Mouse (Mus musculus) erythroid progenitor cell, adult 5-6 weeks (primary cell): ENCODE data around the gene Pde8b. TPM values are rescaled to one million over a fixed set of nuclear protein-coding genes. Genes with fewer than 3 reads are reported as not detected.

ENCODE experiments used
- total RNA-seq, 2 experiments: library from RNA; stranded (forward) in 1 of 2; stranded (reverse) in 1 of 2; fragments of 150-400 nt in 1 of 2; fragments of 186-747, 209-891 nt in 1 of 2; gene quantifications; 2 replicates each; pipeline versions ENCODE4 v1.2.3 to v1.2.4; 2015 to 2017; ENCODE audit warnings: low replicate concordance in 2 of 2

Gene Pde8b
- total RNA-seq, 2 experiments from 2014 or later, result not detected

Other genes starting within 250 kb of the Pde8b start
- gene Zbed3, start 73.3 kb upstream of the Pde8b start, total RNA-seq (2015; ENCODE audit: low replicate concordance), result 4.0 and 14.3 TPM in 2 replicates
- not detected in 2 replicates for gene Zbed3, start 73.3 kb upstream of the Pde8b start, total RNA-seq (2017; ENCODE audit: low replicate concordance)
- gene Aggf1, start 125.0 kb upstream of the Pde8b start, total RNA-seq (2015; ENCODE audit: low replicate concordance), result 14.3 and 15.1 TPM in 2 replicates
- gene Aggf1, start 125.0 kb upstream of the Pde8b start, total RNA-seq (2017; ENCODE audit: low replicate concordance), result 22.2 and 25.8 TPM in 2 replicates
- gene Crhbp, start 194.6 kb upstream of the Pde8b start, total RNA-seq (2015; ENCODE audit: low replicate concordance), result not detected in 2 replicates
- not detected in 2 replicates for gene Crhbp, start 194.6 kb upstream of the Pde8b start, total RNA-seq (2017; ENCODE audit: low replicate concordance)
- gene S100z, start 228.4 kb upstream of the Pde8b start, total RNA-seq (2015; ENCODE audit: low replicate concordance), result not detected in 2 replicates
- gene S100z, start 228.4 kb upstream of the Pde8b start, total RNA-seq (2017; ENCODE audit: low replicate concordance), result not detected in 2 replicates